Mouse (Mus musculus): ENCODE measurements around the gene Kpna7. TPM values are rescaled to one million over a fixed set of nuclear protein-coding genes. Genes with fewer than 3 reads are reported as not detected.
A peak's percentile ranks its signal among the peaks of the same experiment; 100 is the strongest.

Kpna7 gene
- polyA plus RNA-seq, 1 experiment = not detected

- no peak overlapping the region for H3K27ac ChIP-seq (ENCODE audit: insufficient read depth, low read length)
- no peaks in the 10 kb centered on the region for H3K4me1 ChIP-seq (ENCODE audit: control insufficient read depth, insufficient read depth, low read length)
- no peak overlapping the region for H3K4me3 ChIP-seq (ENCODE audit: insufficient read depth, low read length)
- no peak for TF ChIP-seq POLR2A (IDR thresholded peaks at IDR 0.05; ENCODE audit: low read depth, low read length)
- no peak for TF ChIP-seq CTCF (IDR thresholded peaks at IDR 0.05; ENCODE audit: borderline replicate concordance, insufficient read depth, low read length)
These were observed 112.6 kb downstream of the Kpna7 start for GRCm38 (mm10) chr5:144971266-144971665.

GRCm38 (mm10) chr5:144965639-144966351 lies 118.0 kb downstream of the Kpna7 start, which contains the start of gene Smurf1:
Gene Smurf1 (minus strand): TSS chr5:144965847.
- H3K4me3 ChIP-seq (ENCODE audit: insufficient read depth, low read length) = peak within 1 kb of the TSS; percentile 35
- peaks cover 12% of the 10 kb centered on the region for H3K4me1 ChIP-seq (ENCODE audit: control insufficient read depth, insufficient read depth, low read length)
- peak within 1 kb of the TSS; percentile 73 for H3K27ac ChIP-seq (ENCODE audit: insufficient read depth, low read length)
- TF ChIP-seq CTCF (IDR thresholded peaks at IDR 0.05; ENCODE audit: borderline replicate concordance, insufficient read depth, low read length) (no peak), POLR2A (IDR thresholded peaks at IDR 0.05; ENCODE audit: low read depth, low read length) (peak; percentile 60)

- peak overlapping the region; percentile 48 for H3K27ac ChIP-seq (ENCODE audit: insufficient read depth, low read length)
- H3K4me3 ChIP-seq (ENCODE audit: insufficient read depth, low read length) = peak overlapping the region; percentile 28
- no peak for TF ChIP-seq POLR2A (IDR thresholded peaks at IDR 0.05; ENCODE audit: low read depth, low read length)
- TF ChIP-seq CTCF (IDR thresholded peaks at IDR 0.05; ENCODE audit: borderline replicate concordance, insufficient read depth, low read length) = no peak
- peaks cover 20% of the 10 kb centered on the region for H3K4me1 ChIP-seq (ENCODE audit: control insufficient read depth, insufficient read depth, low read length)
These were observed 118.8 kb downstream of the Kpna7 start for GRCm38 (mm10) chr5:144964872-144965638.

GRCm38 (mm10) chr5:144964465-144964864 lies 119.4 kb downstream of the Kpna7 start:
- H3K27ac ChIP-seq (ENCODE audit: insufficient read depth, low read length) = peak overlapping the region; percentile 37
- TF ChIP-seq POLR2A (IDR thresholded peaks at IDR 0.05; ENCODE audit: low read depth, low read length) (no peak), CTCF (IDR thresholded peaks at IDR 0.05; ENCODE audit: borderline replicate concordance, insufficient read depth, low read length) (no peak)

GRCm38 (mm10) chr5:144963817-144964261 lies 120.0 kb downstream of the Kpna7 start:
- TF ChIP-seq CTCF (IDR thresholded peaks at IDR 0.05; ENCODE audit: borderline replicate concordance, insufficient read depth, low read length) = no peak
- peak; percentile 52 for TF ChIP-seq POLR2A (IDR thresholded peaks at IDR 0.05; ENCODE audit: low read depth, low read length)
- Histone ChIP-seq H3K4me3 (ENCODE audit: insufficient read depth, low read length) (peak overlapping the region; percentile 38), H3K27ac (ENCODE audit: insufficient read depth, low read length) (peak overlapping the region; percentile 69), H3K4me1 (ENCODE audit: control insufficient read depth, insufficient read depth, low read length) (peaks cover 21% of the 10 kb centered on the region)

More at GRCm38 (mm10) chr5:144964465-144964864, 119.4 kb downstream of the Kpna7 start:
- Histone ChIP-seq H3K4me1 (ENCODE audit: control insufficient read depth, insufficient read depth, low read length) (peaks cover 21% of the 10 kb centered on the region), H3K4me3 (ENCODE audit: insufficient read depth, low read length) (peak overlapping the region; percentile 28)

GRCm38 (mm10) chr5:144963401-144963800 lies 120.4 kb downstream of the Kpna7 start:
- peak overlapping the region; percentile 69 for H3K27ac ChIP-seq (ENCODE audit: insufficient read depth, low read length)
- TF ChIP-seq CTCF (IDR thresholded peaks at IDR 0.05; ENCODE audit: borderline replicate concordance, insufficient read depth, low read length) = no peak
- no peak for TF ChIP-seq POLR2A (IDR thresholded peaks at IDR 0.05; ENCODE audit: low read depth, low read length)
- H3K4me1 ChIP-seq (ENCODE audit: control insufficient read depth, insufficient read depth, low read length) = peaks cover 21% of the 10 kb centered on the region
- H3K4me3 ChIP-seq (ENCODE audit: insufficient read depth, low read length) = peak overlapping the region; percentile 38

GRCm38 (mm10) chr5:144958271-144958670 lies 125.6 kb downstream of the Kpna7 start:
- Histone ChIP-seq H3K27ac (ENCODE audit: insufficient read depth, low read length) (no peak overlapping the region), H3K4me3 (ENCODE audit: insufficient read depth, low read length) (no peak overlapping the region), H3K4me1 (ENCODE audit: control insufficient read depth, insufficient read depth, low read length) (peaks cover 30% of the 10 kb centered on the region)
- TF ChIP-seq CTCF (IDR thresholded peaks at IDR 0.05; ENCODE audit: borderline replicate concordance, insufficient read depth, low read length) = no peak
- TF ChIP-seq POLR2A (IDR thresholded peaks at IDR 0.05; ENCODE audit: low read depth, low read length) = no peak

GRCm38 (mm10) chr5:144954432-144954831 lies 129.4 kb downstream of the Kpna7 start:
- Histone ChIP-seq H3K27ac (ENCODE audit: insufficient read depth, low read length) (no peak overlapping the region), H3K4me3 (ENCODE audit: insufficient read depth, low read length) (no peak overlapping the region), H3K4me1 (ENCODE audit: control insufficient read depth, insufficient read depth, low read length) (peaks cover 15% of the 10 kb centered on the region)
- TF ChIP-seq CTCF (IDR thresholded peaks at IDR 0.05; ENCODE audit: borderline replicate concordance, insufficient read depth, low read length) (no peak), POLR2A (IDR thresholded peaks at IDR 0.05; ENCODE audit: low read depth, low read length) (no peak)

GRCm38 (mm10) chr5:144952592-144952991 lies 131.2 kb downstream of the Kpna7 start:
- H3K4me3 ChIP-seq (ENCODE audit: insufficient read depth, low read length) = no peak overlapping the region
- H3K4me1 ChIP-seq (ENCODE audit: control insufficient read depth, insufficient read depth, low read length) = peaks cover 20% of the 10 kb centered on the region
- no peak overlapping the region for H3K27ac ChIP-seq (ENCODE audit: insufficient read depth, low read length)
- TF ChIP-seq CTCF (IDR thresholded peaks at IDR 0.05; ENCODE audit: borderline replicate concordance, insufficient read depth, low read length) (no peak), POLR2A (IDR thresholded peaks at IDR 0.05; ENCODE audit: low read depth, low read length) (no peak)

All from embryonic fibroblast, embryonic 13.5 days (primary cell).